Mouse (Mus musculus): ENCODE measurements around the gene Gm20388.

- TF ChIP-seq CHD2 (IDR thresholded peaks at IDR 0.05; ENCODE audit: low read depth, low read length): no peak
- TF ChIP-seq MAFK (IDR thresholded peaks at IDR 0.05; ENCODE audit: insufficient read depth, low read depth, low read length): no peak
- no peak for TF ChIP-seq HCFC1 (IDR thresholded peaks at IDR 0.05; ENCODE audit: borderline replicate concordance, insufficient read depth, low read length)
- TF ChIP-seq ZNF384 (IDR thresholded peaks at IDR 0.05; ENCODE audit: low read depth, low read length): no peak
Observed at GRCm38 (mm10) chr8:123819683-123820610, 3909.3 kb downstream of the Gm20388 start.
